Mouse (Mus musculus): Measurements from ENCODE around the gene Mmp14. TPM values are rescaled to one million over a fixed set of nuclear protein-coding genes. Genes with fewer than 3 reads are reported as not detected.

Gene Mmp14
- polyA plus RNA-seq (2015; fragmentation: Nextera tagmentation; extraction: Ambion mirVana) = 110 and 112 TPM in 2 replicates

GRCm38 (mm10) chr14:54431334-54432077 is at the start of gene Mmp14:
Gene Mmp14 (plus strand): TSS chr14:54431612.
- no peaks in the 10 kb centered on the region for H3K27me3 ChIP-seq (replicated peaks)
- peak within 1 kb of the TSS; percentile 98 for H3K9ac ChIP-seq
- H3K4me3 ChIP-seq (replicated peaks) = peak within 1 kb of the TSS; percentile 77
- peak within 1 kb of the TSS; percentile 97 for H3K27ac ChIP-seq
- peak within 1 kb of the TSS; percentile 77 for H3K4me2 ChIP-seq (replicated peaks)
- H3K36me3 ChIP-seq = peaks cover 6% of the 10 kb centered on the region
- peaks cover 39% of the 10 kb centered on the region for H3K4me1 ChIP-seq (replicated peaks)
- peak; percentile 48 for ATAC-seq
- WGBS = 0% methylated on average over 48 of the region's 49 CpGs
- H3K9me3 ChIP-seq = no peaks in the 10 kb centered on the region

GRCm38 (mm10) chr14:54381816-54382215 is 49.6 kb upstream of the Mmp14 start:
- peak overlapping the region; percentile 22 for H3K4me2 ChIP-seq (replicated peaks)

GRCm38 (mm10) chr14:54382641-54383040 is 48.8 kb upstream of the Mmp14 start:
- WGBS = 80% methylated on average over 9 of the region's 9 CpGs
- Histone ChIP-seq H3K4me1 (replicated peaks) (peaks cover 29% of the 10 kb centered on the region), H3K4me3 (replicated peaks) (no peak overlapping the region), H3K9ac (no peak overlapping the region), H3K27me3 (replicated peaks) (no peaks in the 10 kb centered on the region), H3K36me3 (no peaks in the 10 kb centered on the region), H3K9me3 (no peaks in the 10 kb centered on the region), H3K4me2 (replicated peaks) (no peak overlapping the region), H3K27ac (no peak overlapping the region; the same call in 1 of the 2 replicates)
- no peak for ATAC-seq

More at GRCm38 (mm10) chr14:54381816-54382215, 49.6 kb upstream of the Mmp14 start:
- peaks cover 29% of the 10 kb centered on the region for H3K4me1 ChIP-seq (replicated peaks)
- no peaks in the 10 kb centered on the region for H3K27me3 ChIP-seq (replicated peaks)
- no peaks in the 10 kb centered on the region for H3K36me3 ChIP-seq
- H3K9ac ChIP-seq = no peak overlapping the region
- no peaks in the 10 kb centered on the region for H3K9me3 ChIP-seq
- H3K4me3 ChIP-seq (replicated peaks) = no peak overlapping the region
- whole genome bisulfite sequencing = 54% methylated on average over 10 of the region's 10 CpGs
- peak; percentile 46 for ATAC-seq
- peak overlapping the region; percentile 61 for H3K27ac ChIP-seq

GRCm38 (mm10) chr14:54383355-54383771 is 48.0 kb upstream of the Mmp14 start:
- ATAC-seq = peak; percentile 79
- Histone ChIP-seq H3K4me2 (replicated peaks) (no peak overlapping the region; the same call in none of the 2 replicates), H3K9ac (no peak overlapping the region), H3K4me3 (replicated peaks) (no peak overlapping the region), H3K9me3 (no peaks in the 10 kb centered on the region), H3K27ac (peak overlapping the region; percentile 79; the same call in 1 of the 2 replicates), H3K4me1 (replicated peaks) (peaks cover 29% of the 10 kb centered on the region), H3K36me3 (no peaks in the 10 kb centered on the region), H3K27me3 (replicated peaks) (no peaks in the 10 kb centered on the region)
- 56% methylated on average over 4 of the region's 4 CpGs for WGBS

GRCm38 (mm10) chr14:54384396-54384795 is 47.0 kb upstream of the Mmp14 start:
- Histone ChIP-seq H3K9me3 (no peaks in the 10 kb centered on the region), H3K9ac (no peak overlapping the region), H3K27ac (no peak overlapping the region), H3K4me3 (replicated peaks) (no peak overlapping the region), H3K4me2 (replicated peaks) (no peak overlapping the region), H3K4me1 (replicated peaks) (peaks cover 29% of the 10 kb centered on the region), H3K27me3 (replicated peaks) (no peaks in the 10 kb centered on the region), H3K36me3 (no peaks in the 10 kb centered on the region)
- WGBS = 80% methylated on average over 8 of the region's 8 CpGs
- no peak for ATAC-seq

GRCm38 (mm10) chr14:54385968-54386618 is 45.3 kb upstream of the Mmp14 start:
- Histone ChIP-seq H3K4me3 (replicated peaks) (no peak overlapping the region), H3K9ac (no peak overlapping the region), H3K27me3 (replicated peaks) (no peaks in the 10 kb centered on the region), H3K4me2 (replicated peaks) (no peak overlapping the region), H3K9me3 (no peaks in the 10 kb centered on the region), H3K27ac (no peak overlapping the region), H3K4me1 (replicated peaks) (peaks cover 19% of the 10 kb centered on the region), H3K36me3 (no peaks in the 10 kb centered on the region)
- ATAC-seq = 0 out of 2 replicates have a peak, but pooled peaks have one; percentile 5
- 75% methylated on average over 7 of the region's 7 CpGs for WGBS

GRCm38 (mm10) chr14:54387546-54387945 is 43.9 kb upstream of the Mmp14 start:
- Histone ChIP-seq H3K4me3 (replicated peaks) (no peak overlapping the region), H3K9ac (no peak overlapping the region), H3K27me3 (replicated peaks) (no peaks in the 10 kb centered on the region), H3K4me1 (replicated peaks) (peaks cover 10% of the 10 kb centered on the region), H3K36me3 (no peaks in the 10 kb centered on the region), H3K27ac (no peak overlapping the region), H3K9me3 (no peaks in the 10 kb centered on the region), H3K4me2 (replicated peaks) (no peak overlapping the region)
- WGBS = 67% methylated on average over 6 of the region's 6 CpGs
- no peak for ATAC-seq

GRCm38 (mm10) chr14:54390843-54391242 is 40.6 kb upstream of the Mmp14 start:
- H3K27me3 ChIP-seq (replicated peaks) = no peaks in the 10 kb centered on the region
- H3K4me1 ChIP-seq (replicated peaks) = no peaks in the 10 kb centered on the region; the same call in 1 of the 2 replicates
- WGBS = 39% methylated on average over 6 of the region's 6 CpGs
- H3K9ac ChIP-seq = no peak overlapping the region
- H3K4me3 ChIP-seq (replicated peaks) = no peak overlapping the region
- no peaks in the 10 kb centered on the region for H3K9me3 ChIP-seq
- no peak overlapping the region for H3K4me2 ChIP-seq (replicated peaks)
- H3K27ac ChIP-seq = no peak overlapping the region
- ATAC-seq = no peak
- H3K36me3 ChIP-seq = 0 out of 2 replicates have a peak, but pooled peaks cover 3% of the 10 kb centered on the region

- H3K9ac ChIP-seq = no peak overlapping the region
- H3K4me1 ChIP-seq (replicated peaks) = no peaks in the 10 kb centered on the region
- 84% methylated on average over 3 of the region's 3 CpGs for WGBS
- no peak overlapping the region for H3K27ac ChIP-seq
- H3K4me3 ChIP-seq (replicated peaks) = no peak overlapping the region
- no peak overlapping the region for H3K4me2 ChIP-seq (replicated peaks)
- H3K9me3 ChIP-seq = no peaks in the 10 kb centered on the region
- no peaks in the 10 kb centered on the region for H3K27me3 ChIP-seq (replicated peaks)
- 0 out of 2 replicates have a peak, but pooled peaks cover 3% of the 10 kb centered on the region for H3K36me3 ChIP-seq
- ATAC-seq = no peak
Measured at GRCm38 (mm10) chr14:54393794-54394193, 37.6 kb upstream of the Mmp14 start.

- no peaks in the 10 kb centered on the region; the same call in 1 of the 2 replicates for H3K4me1 ChIP-seq (replicated peaks)
- 0 out of 2 replicates have a peak, but pooled peaks cover 3% of the 10 kb centered on the region for H3K36me3 ChIP-seq
- H3K4me2 ChIP-seq (replicated peaks) = no peak overlapping the region
- H3K9ac ChIP-seq = no peak overlapping the region
- no peak overlapping the region for H3K27ac ChIP-seq
- no peaks in the 10 kb centered on the region for H3K9me3 ChIP-seq
- no peaks in the 10 kb centered on the region for H3K27me3 ChIP-seq (replicated peaks)
- ATAC-seq = no peak
- H3K4me3 ChIP-seq (replicated peaks) = no peak overlapping the region
Measured at GRCm38 (mm10) chr14:54394309-54394708, 37.1 kb upstream of the Mmp14 start.

- Histone ChIP-seq H3K9ac (no peak overlapping the region), H3K9me3 (no peaks in the 10 kb centered on the region), H3K4me3 (replicated peaks) (no peak overlapping the region), H3K4me2 (replicated peaks) (no peak overlapping the region), H3K27ac (no peak overlapping the region), H3K27me3 (replicated peaks) (no peaks in the 10 kb centered on the region), H3K4me1 (replicated peaks) (no peaks in the 10 kb centered on the region; the same call in 1 of the 2 replicates), H3K36me3 (0 out of 2 replicates have a peak, but pooled peaks cover 3% of the 10 kb centered on the region)
- ATAC-seq = no peak
- 63% methylated on average over 7 of the region's 7 CpGs for WGBS
Measured at GRCm38 (mm10) chr14:54396685-54397084, 34.7 kb upstream of the Mmp14 start.

- H3K4me2 ChIP-seq (replicated peaks) = no peak overlapping the region
- H3K27me3 ChIP-seq (replicated peaks) = no peaks in the 10 kb centered on the region
- no peak overlapping the region for H3K9ac ChIP-seq
- H3K4me1 ChIP-seq (replicated peaks) = peaks cover 3% of the 10 kb centered on the region; the same call in 1 of the 2 replicates
- H3K36me3 ChIP-seq = 0 out of 2 replicates have a peak, but pooled peaks cover 3% of the 10 kb centered on the region
- no peak overlapping the region for H3K27ac ChIP-seq
- WGBS = 72% methylated on average over 7 of the region's 7 CpGs
- no peak for ATAC-seq
- no peak overlapping the region for H3K4me3 ChIP-seq (replicated peaks)
- no peaks in the 10 kb centered on the region for H3K9me3 ChIP-seq
Measured at GRCm38 (mm10) chr14:54397872-54398527, 33.4 kb upstream of the Mmp14 start.
